Comparison of ENCODE assay signal across 32 mouse cellular contexts in genomic region chr12:53014539-53014938, GRCm38 (mm10).
"Had no signal": no experiment of that assay in that cellular context is flagged by ENCODE, and none has a peak within 500 bp of the region (broad histone marks: within the 10 kb centered on the region; RNA-seq: fewer than 3 reads in every experiment).

No protein-coding gene starts in this region.

- H3K36me3 ChIP-seq: limb, embryonic 10.5 days; limb, embryonic 12.5 days; limb, embryonic 13.5 days; limb, embryonic 15.5 days; liver, embryonic 12.5 days; liver, embryonic 13.5 days; liver, embryonic 15.5 days; lung, embryonic 15.5 days; midbrain, embryonic 10.5 days; midbrain, embryonic 13.5 days; midbrain, embryonic 15.5 days; neural tube, embryonic 12.5 days had no signal

- H3K4me2 ChIP-seq: limb, embryonic 12.5 days; limb, embryonic 13.5 days; limb, embryonic 15.5 days; liver, embryonic 11.5 days; liver, embryonic 12.5 days; liver, embryonic 13.5 days; liver, embryonic 15.5 days; lung, embryonic 14.5 days; lung, embryonic 15.5 days; midbrain, embryonic 11.5 days; midbrain, embryonic 12.5 days; midbrain, embryonic 13.5 days; midbrain, embryonic 15.5 days; neural tube, embryonic 12.5 days had no signal

- H3K27ac ChIP-seq: limb, embryonic 10.5 days; limb, embryonic 12.5 days; limb, embryonic 13.5 days; limb, embryonic 15.5 days; liver, embryonic 12.5 days; liver, embryonic 13.5 days; liver, embryonic 14.5 days; liver, embryonic 15.5 days; lung, embryonic 15.5 days; macrophage; midbrain, embryonic 10.5 days; midbrain, embryonic 12.5 days; midbrain, embryonic 13.5 days; midbrain, embryonic 15.5 days; neural tube, embryonic 12.5 days had no signal

- H3K9me3 ChIP-seq: limb, embryonic 10.5 days; limb, embryonic 12.5 days; limb, embryonic 13.5 days; limb, embryonic 15.5 days; liver, embryonic 12.5 days; liver, embryonic 13.5 days; liver, embryonic 15.5 days; lung, embryonic 15.5 days; midbrain, embryonic 10.5 days; midbrain, embryonic 12.5 days; midbrain, embryonic 13.5 days; midbrain, embryonic 15.5 days; neural tube, embryonic 12.5 days had no signal

- ATAC-seq: liver, embryonic 12.5 days; liver, postnatal 0 days; lung, postnatal 0 days; midbrain, embryonic 13.5 days; midbrain, embryonic 15.5 days; midbrain, embryonic 16.5 days had no signal

- DNase-seq: left cerebral cortex, postnatal 4 days; liver; liver, embryonic 13.5 days; liver, postnatal 0 days; lung, adult 18-20 months; lung, adult 2 months; lung, embryonic 14.5 days; lung, postnatal 10 days; lung, postnatal 14 days; lung, postnatal 36 days; lung, postnatal 4 days; midbrain, embryonic 14.5 days had no signal

- H3K9ac ChIP-seq: limb, embryonic 12.5 days; limb, embryonic 13.5 days; limb, embryonic 15.5 days; liver, embryonic 12.5 days; liver, embryonic 13.5 days; liver, embryonic 14.5 days; liver, embryonic 15.5 days; liver, postnatal 0 days; lung, embryonic 14.5 days; lung, embryonic 15.5 days; midbrain, embryonic 12.5 days; midbrain, embryonic 13.5 days; midbrain, embryonic 15.5 days; neural tube, embryonic 12.5 days had no signal

- H3K4me1 ChIP-seq: limb, embryonic 15.5 days; liver, embryonic 12.5 days; liver, embryonic 13.5 days; liver, embryonic 15.5 days; lung, embryonic 15.5 days; megakaryocyte, embryonic 14.5 days; midbrain, embryonic 12.5 days; midbrain, embryonic 15.5 days had no signal

- H3K4me3 ChIP-seq: limb, embryonic 10.5 days; limb, embryonic 12.5 days; limb, embryonic 13.5 days; limb, embryonic 15.5 days; liver, embryonic 12.5 days; liver, embryonic 13.5 days; liver, embryonic 15.5 days; lung, embryonic 15.5 days; megakaryocyte, embryonic 14.5 days; midbrain, embryonic 10.5 days; midbrain, embryonic 12.5 days; midbrain, embryonic 13.5 days; midbrain, embryonic 15.5 days; myocyte; neural tube, embryonic 12.5 days had no signal

- H3K27me3 ChIP-seq: limb, embryonic 12.5 days; limb, embryonic 13.5 days; limb, embryonic 15.5 days; liver, embryonic 12.5 days; liver, embryonic 13.5 days; liver, embryonic 15.5 days; lung, embryonic 15.5 days; megakaryocyte, embryonic 14.5 days; midbrain, embryonic 12.5 days; midbrain, embryonic 13.5 days; midbrain, embryonic 15.5 days; neural tube, embryonic 12.5 days had no signal
